Mouse (Mus musculus) cerebral cortex, adult 2 months (tissue): ENCODE results near the gene Sertad2.

ENCODE experiments used
- WGBS: fragments of 180-500 bp; shearing (Covaris S2); methylation state at CpG from one replicate; pipeline ENCODE4 v1.1.7; 2018; 5-methylcytosine and 5-hydroxymethylcytosine counted together

The Sertad2 gene

GRCm38 (mm10) chr11:20603066-20603812 lies 60.2 kb downstream of the Sertad2 start:
- 62% methylated on average over 24 of the region's 24 CpGs for WGBS

GRCm38 (mm10) chr11:20604119-20604518 lies 61.1 kb downstream of the Sertad2 start:
- WGBS, result 88% methylated on average over 4 of the region's 4 CpGs

- WGBS, result 69% methylated on average over 7 of the region's 7 CpGs
Measured at GRCm38 (mm10) chr11:20605613-20606012, 62.6 kb downstream of the Sertad2 start.

DNA sequence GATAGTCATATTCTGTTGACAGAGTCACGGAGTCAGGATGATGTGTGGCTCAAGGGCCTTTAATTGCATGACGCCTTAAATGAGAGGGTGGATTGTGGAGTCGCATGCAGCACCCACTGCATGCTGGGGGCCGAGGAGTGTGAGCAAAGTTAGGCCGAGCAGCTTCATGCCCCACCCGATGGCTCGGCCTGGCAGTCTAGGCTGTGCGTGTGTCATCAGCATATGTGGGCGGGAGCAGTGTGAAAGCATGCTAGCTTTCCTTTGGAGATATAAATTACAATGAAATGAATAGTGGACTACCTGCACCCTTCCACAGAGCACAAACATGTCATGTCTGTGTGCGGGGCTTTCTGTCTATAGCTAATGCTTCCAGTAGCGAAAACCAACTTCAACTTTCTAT lies 65.4 kb downstream of the Sertad2 start:
- WGBS, result 53% methylated on average over 11 of the region's 11 CpGs

DNA sequence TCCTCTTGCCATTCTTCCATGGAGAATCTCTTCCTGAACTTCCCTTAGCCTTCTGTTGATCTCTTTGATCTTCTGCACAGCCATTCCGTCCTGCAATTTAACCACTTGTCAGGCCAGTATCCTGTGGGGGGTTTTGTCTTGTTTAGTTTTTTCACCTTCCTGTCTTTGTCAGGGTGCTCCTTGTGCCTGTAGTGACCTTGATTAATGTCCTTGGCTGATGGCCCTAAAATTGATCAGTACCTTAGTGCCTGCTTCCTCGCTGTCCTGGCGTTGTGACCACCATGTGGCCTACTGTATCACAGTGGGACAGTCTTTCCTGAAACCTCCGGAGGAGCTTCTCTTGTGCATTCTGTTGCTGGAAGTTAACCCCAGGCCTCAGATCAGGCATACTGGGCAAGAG lies 70.2 kb downstream of the Sertad2 start:
- 95% methylated on average over 4 of the region's 4 CpGs for WGBS

GRCm38 (mm10) chr11:20616103-20616502 lies 73.0 kb downstream of the Sertad2 start:
- WGBS, result 50% methylated on average over 3 of the region's 3 CpGs

GRCm38 (mm10) chr11:20627146-20627545 lies 84.1 kb downstream of the Sertad2 start:
- 85% methylated on average over 2 of the region's 2 CpGs for WGBS

DNA sequence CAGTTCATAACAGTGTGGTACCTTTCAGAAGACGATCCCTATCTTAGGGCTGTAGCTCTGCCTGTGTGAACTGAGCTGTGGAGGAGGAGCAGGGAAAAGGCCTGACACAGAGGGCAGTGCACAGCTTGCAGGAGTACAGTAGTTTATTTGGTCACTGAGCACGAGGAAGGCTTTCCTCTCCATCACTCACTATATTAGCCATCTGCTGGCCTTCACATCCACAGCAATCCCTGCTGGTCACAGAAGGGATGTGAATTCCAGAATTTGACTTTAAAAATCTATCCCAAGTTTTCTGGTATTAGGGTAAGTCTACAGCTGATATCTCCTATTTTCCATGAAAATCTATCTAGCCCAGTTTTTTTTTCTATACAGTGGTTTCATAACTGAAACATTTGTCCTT lies 85.2 kb downstream of the Sertad2 start:
- WGBS, result 63% methylated on average over 2 of the region's 2 CpGs

DNA sequence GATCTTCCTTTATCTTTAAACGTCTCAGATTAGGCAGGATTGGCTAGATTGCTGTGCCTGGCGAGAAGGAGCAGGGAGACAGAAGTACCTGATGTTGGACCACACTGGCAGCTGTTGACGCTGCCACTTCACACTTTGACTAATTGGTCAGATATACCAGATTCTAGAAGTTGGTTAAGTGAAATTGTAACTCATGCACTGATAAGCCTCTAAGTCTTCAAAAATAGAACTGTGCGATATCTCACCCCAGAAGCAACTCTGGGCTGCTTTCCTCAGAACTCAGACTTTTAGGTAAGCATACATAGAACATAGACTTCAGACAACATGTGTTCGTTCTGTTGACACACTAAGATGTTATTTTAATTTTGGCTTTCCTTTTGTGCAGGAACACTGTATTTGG lies 86.6 kb downstream of the Sertad2 start:
- WGBS, result 76% methylated on average over 5 of the region's 5 CpGs

GRCm38 (mm10) chr11:20631026-20631940 lies 88.2 kb downstream of the Sertad2 start:
- 5% methylated on average over 34 of the region's 36 CpGs for WGBS

DNA sequence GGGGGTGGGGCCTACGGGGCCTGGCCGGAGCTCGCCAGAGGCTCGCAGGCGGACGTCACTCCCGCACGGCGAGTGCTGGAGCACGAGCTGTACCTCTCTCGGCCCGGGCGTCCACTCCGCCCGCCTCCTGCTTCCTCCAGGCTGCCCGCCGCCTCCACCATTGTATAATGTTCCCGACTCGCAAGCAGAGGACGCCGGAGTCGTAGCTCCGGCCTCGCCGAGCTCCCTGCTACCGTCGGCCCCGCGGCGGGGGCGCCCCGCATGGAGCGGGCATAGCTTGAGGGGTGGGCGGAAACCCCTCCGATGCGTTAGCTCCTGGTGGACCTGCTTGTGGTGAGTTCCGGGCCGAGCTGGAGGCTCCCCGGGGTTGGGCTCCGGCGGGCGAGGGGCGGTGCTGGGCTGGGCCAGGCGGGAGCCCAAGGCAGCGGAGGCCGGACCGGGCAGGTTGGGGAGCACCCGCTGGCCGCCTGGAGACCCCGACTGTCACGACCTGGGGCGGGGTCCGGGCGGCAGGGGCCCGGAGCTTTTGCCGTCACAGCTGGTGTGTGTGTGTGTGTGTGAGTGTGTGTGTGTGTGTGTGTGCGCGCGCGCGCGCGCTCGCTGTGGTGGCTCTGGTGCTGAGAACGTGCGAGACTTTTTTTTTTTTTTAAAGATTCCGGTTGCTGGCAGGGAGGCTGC lies 89.0 kb downstream of the Sertad2 start:
- WGBS, result under 1% methylated on average over 67 of the region's 67 CpGs

- under 1% methylated on average over 13 of the region's 13 CpGs for WGBS
Measured at GRCm38 (mm10) chr11:20632619-20632965, 89.5 kb downstream of the Sertad2 start.

DNA sequence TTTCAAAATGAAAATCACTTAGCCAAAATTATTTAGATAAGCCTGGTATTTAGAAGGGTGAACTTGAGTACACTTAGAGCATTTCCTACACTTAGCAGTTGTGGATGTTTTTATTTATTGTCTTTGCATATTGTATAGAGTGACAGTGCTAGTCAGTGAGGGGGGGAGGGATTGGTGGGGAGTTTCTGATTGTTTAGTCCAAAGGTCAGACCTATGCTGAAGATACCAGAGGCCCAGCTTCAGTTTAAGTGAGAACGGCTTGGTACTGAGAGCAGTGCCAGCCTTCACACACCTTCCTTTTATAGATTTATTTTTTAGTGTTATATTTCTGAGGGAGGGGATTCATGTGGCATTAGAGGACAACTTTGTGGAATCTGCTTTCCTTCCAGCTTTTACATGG lies 91.5 kb downstream of the Sertad2 start:
- WGBS, result 86% methylated on average over 1 of the region's 1 CpGs

GRCm38 (mm10) chr11:20635646-20636045 lies 92.6 kb downstream of the Sertad2 start:
- 50% methylated on average over 6 of the region's 6 CpGs for WGBS

- 90% methylated on average over 4 of the region's 4 CpGs for WGBS
Measured at GRCm38 (mm10) chr11:20636114-20636513, 93.1 kb downstream of the Sertad2 start.

GRCm38 (mm10) chr11:20638841-20639240 lies 95.8 kb downstream of the Sertad2 start:
- 29% methylated on average over 3 of the region's 3 CpGs for WGBS

DNA sequence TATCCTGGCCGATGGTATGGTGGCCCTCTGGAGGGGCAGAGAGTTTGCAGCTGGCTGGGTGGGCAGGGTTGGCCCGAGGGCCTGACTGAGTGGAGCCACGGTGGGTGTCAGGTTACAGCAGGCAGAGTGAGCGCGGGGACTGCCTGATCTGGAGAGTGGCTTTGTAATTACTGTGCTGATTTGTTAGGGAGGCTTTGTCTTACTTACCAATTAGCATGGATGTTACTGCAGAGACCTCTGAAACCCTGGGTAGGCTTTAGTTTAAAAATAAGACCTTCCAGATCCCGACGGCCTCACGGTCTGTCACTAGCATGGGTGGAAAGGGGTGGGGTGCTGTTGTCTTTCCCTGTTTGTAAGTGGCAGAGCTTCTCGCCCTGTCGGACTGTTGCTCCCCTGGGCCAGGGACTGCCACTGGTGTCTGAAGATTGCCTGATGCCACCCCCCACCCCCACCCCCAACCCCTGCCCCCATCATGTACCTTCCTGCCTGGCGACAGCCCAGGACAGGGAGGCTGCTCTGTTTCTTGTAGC lies 96.9 kb downstream of the Sertad2 start:
- 40% methylated on average over 11 of the region's 11 CpGs for WGBS

GRCm38 (mm10) chr11:20642321-20642720 lies 99.3 kb downstream of the Sertad2 start:
- 93% methylated on average over 5 of the region's 5 CpGs for WGBS

DNA sequence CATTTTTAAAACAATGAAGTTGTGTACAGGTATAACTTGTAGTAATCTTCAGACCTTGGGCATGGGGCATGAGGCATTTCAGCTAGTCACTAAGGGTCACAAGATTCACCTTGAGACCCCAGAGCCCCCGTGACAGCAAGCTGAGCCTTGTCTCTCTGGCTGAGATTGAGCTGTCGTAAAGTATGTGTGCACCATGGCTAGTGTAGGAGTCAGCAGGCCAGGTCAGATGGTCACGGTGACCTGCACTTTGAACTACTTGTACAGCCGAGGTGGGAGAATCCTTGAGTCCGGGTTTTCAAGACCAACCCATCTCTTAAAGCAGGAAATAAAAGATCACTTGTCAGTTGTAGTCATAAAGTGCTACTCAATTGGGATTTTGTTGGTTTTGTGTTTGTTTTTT lies 100.1 kb downstream of the Sertad2 start:
- 93% methylated on average over 5 of the region's 5 CpGs for WGBS

DNA sequence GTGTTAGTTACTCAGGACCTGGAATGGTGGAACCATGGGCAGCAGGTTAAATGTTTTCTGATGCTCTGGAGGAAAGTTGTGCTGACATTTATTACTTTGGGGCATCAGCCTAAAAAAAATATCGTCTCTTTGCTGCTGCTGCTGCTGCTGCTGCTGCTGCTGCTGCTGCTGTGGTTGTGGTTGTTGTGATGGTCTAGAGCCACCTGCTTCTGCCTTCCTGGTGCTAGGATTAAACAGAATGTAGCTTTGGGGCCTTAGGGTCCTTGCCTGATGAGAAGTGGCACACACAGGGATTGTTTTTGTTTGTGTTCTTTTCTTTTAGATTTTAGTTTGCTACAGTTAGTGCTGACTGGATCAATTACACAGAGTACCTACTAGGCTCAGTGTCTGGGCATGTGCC lies 101.1 kb downstream of the Sertad2 start:
- WGBS, result 83% methylated on average over 1 of the region's 1 CpGs

DNA sequence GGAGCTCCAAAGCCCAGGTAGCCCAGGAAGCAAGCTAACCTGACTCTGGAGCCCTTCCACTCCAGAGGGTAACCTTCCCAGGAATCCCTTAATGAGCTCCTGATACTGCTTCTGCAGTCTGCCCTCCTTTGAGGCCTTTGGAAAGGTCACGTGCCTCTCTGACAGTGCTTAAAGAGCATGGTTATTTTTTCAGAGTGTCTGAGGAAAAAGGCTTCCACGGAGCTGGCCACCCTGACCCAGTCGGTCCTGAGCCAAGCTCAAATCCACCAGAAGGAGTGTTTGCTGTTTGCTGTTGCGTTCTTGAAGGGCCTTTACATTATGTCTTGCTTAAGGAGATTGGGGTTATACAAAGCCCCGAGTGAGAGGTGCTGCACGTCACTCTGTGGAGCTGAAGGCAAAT lies 101.8 kb downstream of the Sertad2 start:
- 63% methylated on average over 6 of the region's 6 CpGs for WGBS

GRCm38 (mm10) chr11:20645521-20645920 lies 102.5 kb downstream of the Sertad2 start:
- WGBS, result 87% methylated on average over 3 of the region's 3 CpGs
